Mouse (Mus musculus): ENCODE data around the gene Batf3. TPM values are rescaled to one million over a fixed set of nuclear protein-coding genes. Genes with fewer than 3 reads are reported as not detected.

The Batf3 gene
- total RNA-seq, 2 experiments from 2014 or later, result 0.51 to 2.3 TPM

DNA sequence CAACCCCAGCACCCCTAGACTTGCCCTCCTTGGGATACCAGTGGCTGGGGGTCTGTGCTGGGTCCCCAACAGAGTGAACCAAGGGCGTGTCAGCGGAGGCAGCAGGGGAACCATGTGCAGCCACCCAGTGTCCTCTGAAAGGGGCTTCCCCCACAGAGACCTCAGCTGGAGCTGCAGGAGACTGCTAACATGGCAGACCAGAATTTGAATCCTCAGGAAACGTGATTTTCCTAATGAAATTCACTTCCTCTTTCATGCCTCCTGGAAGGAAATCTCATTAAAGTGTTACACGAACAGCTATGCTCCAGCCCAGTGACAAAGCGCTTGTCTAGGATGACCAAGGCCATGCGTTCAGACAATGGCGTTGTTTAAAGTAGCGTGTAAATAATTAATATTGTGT, 10.7 kb upstream of the Batf3 start:
- no peak for DNase-seq

DNA sequence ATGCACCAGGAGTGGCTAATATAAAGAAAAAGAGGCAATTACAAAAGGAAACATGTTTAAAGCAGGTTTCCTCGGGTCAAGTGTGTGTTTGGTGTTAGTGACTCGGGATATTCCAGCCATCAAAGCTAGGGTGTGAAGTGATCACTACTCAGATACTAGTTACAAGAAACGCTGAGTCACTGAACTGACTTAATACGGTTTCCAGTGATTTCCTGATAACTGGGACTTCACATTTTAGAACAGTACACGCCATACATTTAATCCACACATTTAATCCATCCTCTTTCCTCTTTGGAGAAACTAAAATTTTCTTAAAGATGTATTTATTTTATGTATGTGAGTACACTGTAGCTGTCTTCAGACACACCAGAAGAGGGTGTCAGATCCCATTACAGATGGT, 9.7 kb upstream of the Batf3 start:
- no peak for DNase-seq

DNA sequence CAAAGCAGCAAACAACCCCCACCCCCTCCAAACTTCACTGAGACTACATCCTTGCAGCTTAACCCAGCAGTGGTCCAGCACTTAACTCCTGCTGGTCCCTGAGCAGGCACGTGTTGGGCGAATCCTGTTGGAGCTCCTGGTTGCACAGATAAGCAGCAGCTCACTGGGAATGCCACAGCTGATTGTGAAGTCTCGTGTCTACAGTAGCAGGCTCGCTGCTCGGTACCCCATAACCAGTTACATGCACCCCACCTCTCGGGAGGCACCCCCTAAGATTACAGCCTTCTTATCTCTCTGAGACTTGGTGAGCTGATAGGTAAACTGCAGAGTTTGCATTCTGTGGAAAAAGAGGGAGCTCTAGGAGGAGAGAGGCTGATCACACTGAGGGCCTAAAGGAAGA, 8.3 kb upstream of the Batf3 start:
- DNase-seq, result no peak

DNA sequence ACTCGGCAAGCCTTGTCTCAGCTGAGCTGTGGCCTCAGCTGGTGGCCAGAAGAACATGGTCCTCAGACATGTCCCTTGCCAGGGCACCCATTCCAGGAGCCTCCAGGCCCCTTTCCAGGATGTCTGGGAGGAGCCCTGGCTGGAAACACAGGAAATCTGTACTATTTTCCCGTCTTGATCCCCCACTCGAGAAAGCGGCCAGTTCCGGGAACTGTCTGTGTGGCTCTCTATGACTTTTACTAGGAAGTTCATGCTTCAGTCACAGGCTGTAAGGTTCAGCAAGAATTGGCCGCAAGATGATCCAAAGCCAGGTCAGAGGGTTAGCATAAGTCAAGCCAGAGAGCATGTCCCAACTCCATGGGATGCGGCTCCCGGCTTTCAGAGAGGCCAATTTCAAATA, 5.6 kb upstream of the Batf3 start:
- DNase-seq, result no peak

DNA sequence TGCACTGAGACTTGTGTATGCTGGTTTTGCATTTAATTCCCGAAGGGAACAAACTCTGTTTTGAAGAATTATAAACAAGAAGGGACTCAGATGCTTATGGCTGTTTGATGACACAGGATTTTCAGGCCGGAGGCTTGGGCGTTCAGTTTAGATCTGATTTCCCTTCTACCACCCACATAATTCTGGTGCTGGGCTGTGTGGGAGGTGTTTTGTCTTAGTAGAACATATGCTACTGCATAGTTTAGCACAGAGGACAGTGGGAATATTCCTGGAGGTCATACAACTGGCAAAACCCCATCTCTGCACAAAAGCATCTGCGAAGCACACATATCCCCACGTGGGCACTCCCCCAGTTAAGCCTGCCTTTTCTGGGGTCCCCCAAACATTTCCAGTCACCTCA, 4.1 kb upstream of the Batf3 start:
- no peak for DNase-seq

DNA sequence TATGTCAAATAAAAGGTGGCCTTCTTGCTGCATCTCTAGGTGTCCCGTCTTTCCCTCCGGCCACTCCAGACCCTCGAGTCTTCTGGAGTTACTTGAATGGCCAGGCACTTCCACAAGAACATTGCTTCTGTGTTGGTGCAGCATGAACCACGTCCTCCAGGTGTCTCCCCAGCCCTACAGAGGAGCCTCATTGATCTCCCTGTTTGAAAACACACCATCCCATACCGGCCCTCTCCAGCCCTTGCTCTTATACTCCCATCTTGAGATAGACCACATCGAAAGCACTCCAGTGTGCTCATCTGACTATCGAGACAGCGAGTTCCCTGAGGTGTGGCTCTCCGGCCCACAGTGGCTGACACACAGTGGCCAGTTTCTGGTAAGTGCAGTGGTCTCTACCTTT, 2.6 kb upstream of the Batf3 start:
- no peak for DNase-seq

DNA sequence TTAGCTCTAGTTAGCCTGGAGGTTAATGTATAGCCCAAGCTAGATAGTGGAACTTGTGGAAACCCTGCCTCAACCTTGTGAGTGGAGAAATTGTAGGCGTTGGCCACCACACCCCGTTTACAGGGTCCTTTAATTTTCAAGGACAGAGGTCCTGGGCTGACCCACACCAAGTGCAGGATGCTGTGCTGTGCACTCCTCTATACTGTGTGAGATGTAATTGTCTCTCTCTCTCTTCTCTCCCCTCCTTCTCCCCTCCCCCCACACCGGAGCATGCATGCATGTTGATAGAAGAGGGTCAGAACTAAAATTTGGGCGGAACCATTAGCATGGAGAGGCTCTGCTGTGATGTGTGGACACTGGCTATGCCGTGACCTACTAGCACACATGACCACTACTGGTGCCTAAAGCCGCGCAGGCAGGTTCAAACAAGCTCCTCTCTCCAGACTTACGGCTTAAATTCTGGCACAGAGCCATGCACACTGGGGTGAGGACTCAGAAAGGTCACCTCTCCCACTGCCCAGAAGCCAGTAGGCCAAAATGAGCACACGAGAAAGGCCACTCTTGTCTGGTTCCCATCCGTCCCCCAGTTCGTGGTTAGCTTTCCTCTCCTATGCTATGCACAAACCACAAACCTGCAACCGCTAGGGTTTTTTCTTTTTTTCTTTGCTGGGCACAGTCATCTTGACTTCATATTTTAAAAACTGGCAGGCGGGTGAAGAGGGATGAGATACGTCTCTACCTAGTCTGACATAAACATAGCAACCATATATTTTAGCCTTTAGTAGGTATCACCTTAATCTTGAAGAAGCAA, 571 bp upstream of the Batf3 start:
- DNase-seq, result no peak

DNA sequence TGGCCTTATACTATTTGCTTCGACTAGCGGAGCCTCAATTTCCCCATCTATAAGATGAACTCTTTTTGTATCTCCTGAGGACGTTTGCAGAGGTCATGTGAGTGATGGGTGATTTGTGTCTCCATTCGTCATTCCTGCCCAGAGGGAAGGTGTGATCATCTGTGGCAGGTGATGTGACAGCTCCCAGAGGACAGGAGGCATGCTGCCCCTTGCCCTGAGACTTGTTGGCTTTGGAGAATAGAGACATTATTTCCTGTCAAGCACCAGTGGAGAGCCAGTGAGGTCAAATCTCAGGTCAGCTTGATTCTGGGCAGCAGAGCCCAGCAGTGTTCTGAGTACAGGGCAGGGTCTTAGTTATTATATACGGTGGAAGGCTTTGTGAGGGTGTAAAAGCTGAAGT, 1.5 kb downstream of the Batf3 start:
- DNase-seq, result no peak

DNA sequence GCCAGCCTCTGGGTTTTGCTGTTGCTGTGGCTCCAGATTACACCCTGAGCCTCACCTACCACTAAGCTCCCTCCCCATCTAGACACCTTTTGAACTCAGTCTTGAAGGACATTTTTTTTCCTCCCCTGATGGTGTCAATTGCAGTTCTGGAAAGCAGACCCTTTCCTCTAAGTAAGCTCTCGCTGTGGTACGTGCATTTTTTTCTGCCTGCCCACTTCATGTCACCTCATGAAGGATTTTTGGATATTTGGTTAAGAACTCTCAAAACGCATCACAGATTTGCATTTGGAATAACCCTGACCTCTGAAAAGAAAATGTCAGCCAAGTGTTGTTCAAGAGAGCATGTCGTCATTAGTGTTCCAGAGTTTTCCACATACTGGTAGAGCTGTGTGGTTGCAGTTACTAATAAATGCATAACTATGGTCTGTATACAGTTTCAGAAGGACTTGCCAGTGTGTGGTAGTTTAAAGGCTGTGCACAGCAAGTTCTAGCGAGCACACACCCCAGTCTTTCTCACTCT, 2.2 kb downstream of the Batf3 start:
- no peak for DNase-seq

DNA sequence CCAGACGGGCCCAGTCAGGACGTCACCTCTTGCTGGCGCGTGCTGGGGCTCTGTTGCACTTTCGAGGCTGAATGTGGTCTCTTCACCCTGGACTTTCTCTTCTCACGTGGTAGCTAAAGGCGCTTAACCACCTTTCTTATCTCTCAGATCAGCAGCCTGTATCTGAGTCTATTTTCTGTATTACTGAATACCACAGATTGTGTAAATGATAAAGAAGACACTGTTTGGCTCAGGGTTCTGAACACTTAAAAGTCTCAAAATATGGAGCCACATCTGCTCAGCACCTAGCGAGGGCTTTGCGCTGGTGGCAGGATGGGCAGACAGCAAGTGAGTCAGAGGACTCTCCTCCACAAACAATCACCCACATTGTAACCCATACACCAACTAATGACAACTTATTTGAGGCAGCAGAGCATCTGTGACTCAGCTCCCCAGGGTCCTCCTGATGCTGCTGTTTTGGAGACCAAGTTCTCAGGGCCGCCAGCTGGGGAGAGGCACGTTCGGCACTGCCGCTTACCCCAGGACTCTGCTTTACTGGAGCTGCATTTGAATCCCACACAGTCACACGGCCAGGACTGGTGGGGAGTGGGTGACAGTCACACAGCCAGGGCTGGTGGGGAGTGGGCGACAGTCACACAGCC, 5.2 kb downstream of the Batf3 start:
- DNase-seq, result no peak

DNA sequence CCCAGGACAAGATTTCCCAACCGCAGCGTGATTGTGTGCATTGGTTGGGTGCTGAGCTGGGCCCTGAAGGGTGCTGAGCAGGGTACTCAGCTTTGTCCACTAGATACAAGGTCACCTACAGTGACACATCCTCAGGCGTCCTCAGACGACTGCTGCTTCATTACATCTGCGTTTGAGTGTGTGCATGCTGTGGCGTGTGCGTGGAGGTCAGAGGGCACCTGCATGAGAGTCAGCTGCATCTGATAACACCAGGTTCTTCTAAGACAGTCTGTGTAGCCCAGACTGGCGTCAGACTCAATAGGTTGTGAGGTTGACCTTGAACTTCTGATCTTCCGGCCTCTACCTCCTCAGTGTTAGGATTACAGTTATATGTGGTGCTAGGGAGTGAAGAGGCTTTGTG, 7.6 kb downstream of the Batf3 start:
- DNase-seq, result no peak

DNA sequence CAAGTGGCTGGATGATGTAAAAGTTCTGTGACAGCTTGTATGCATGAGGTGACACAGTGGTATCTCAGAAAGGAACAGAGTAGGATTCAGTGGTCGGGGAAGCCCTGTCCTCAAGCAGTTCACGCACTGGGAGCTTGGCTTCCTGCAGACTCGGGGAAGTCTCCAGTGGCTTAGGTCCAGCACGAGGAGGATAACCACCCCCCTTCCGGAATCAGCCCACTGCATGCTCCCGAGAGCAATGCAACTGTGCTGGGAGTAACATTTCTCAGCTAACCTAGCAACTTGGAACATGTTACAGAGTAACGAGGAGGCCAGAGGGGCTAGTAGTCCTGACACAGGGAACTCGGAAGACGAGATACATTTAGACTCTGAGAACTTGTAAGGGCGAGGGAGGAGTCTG, 9.7 kb downstream of the Batf3 start:
- DNase-seq, result no peak

DNA sequence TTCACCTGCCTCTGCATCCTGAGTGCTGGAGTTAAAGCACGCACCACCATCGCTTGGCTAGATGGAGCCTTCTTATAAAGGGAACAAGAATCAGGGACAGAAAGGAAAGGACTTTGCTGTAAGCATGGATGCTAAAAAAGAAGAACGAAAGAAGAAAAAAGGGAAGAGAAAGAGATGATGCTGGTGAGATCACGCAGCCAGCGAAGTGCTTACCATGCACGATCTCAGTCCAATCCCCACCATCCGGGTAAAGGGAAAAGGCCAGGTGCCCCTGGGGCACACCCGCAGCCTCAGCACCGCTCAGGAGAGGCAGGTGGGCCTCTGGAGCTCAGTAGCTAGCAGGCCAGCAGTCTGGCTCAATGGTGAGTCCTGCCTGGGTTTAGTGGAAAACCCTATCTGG, 12.3 kb downstream of the Batf3 start:
- no peak for DNase-seq

DNA sequence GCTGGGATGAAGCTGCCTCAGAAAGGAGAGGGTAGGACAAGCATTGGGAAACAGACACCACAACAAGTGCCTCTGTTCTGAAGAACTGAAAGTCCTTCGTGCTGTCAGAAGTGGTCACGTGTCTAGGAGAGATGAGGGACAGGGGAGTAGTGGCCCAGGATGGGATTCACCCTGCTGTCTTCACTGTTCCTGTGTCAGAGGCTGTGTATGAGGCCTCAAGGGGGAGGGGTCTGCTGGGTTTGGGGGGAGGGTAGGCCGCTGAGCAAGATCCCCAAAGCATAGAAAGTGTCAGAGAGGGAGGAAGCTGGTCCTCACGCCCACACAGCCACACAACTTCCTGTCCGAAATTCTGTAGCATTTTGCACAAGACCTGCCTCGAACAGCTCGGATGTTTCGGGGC, 13.5 kb downstream of the Batf3 start:
- no peak for DNase-seq

DNA sequence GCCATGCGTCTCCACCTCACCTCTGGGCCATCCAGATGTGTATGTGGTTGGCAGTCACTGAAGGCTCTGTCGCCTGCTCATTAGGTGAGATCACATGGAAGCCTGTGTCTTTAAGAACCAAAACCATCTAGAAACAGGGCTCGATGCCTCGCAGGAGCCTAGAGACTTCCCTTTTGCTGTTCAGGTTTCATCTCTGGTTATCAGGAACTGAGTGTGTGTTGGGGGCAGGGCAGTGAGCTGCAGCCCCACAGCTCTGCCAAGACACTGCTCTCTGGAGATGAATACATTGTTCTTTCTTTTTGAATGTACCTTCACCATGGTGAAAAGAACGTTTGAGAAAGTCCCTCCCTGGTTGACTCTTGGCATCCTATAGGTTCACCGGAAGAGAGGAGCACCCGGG, 17.2 kb downstream of the Batf3 start:
- no peak for DNase-seq

DNA sequence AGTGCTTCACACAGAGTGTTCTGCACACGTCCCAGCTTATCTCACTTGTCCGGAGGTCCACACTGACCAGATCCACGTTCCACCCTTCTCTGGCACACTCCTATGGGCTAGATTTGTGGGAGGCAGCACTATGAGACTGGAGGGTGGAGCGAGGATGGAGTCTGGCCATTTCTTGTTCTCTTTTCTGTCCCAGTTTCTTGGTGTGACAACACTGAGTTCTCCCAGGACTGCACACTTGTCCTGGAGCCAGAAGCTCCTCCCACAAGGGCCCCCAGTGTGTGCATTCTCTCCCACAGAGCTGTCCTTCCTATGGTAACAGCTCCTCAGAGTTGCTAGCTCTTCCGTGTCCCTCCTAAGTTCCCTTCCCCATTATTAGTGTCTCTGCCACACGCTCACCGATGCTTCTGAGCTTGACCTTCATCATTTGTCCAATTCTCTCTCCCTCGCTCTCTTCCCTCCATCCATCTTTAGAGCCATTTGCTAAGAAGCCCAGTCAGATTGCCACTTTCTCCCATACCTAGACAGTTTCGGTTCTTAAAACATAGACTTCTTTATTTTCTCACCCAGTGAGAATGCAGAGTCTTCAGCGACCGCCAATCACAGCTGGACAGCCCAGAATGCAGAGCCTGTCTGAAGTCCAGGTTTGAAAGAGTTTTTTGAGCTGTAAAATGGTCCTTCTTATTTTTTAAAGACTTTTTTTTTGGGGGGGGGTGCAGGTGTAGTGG, 18.0 kb downstream of the Batf3 start:
- no peak for DNase-seq

DNA sequence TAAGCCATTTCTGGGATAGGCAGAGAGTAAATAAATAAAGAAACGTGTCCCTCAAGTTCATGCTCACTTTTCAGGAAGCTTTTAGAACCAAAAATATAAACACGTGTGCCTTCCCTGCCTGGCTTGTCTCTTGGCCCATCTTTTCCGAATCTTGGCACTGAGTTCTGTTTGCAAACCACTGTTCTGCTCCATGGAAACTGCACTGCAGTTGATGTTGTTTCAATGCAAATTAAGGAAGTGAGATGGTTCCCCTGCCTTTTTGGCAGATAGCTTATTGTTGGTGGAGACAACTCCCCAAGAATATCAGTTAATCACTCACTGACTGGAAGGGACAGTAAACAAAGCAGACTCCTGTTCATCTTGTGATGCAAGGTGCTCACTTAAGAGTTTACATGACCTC, 25.1 kb downstream of the Batf3 start:
- no peak for DNase-seq

DNA sequence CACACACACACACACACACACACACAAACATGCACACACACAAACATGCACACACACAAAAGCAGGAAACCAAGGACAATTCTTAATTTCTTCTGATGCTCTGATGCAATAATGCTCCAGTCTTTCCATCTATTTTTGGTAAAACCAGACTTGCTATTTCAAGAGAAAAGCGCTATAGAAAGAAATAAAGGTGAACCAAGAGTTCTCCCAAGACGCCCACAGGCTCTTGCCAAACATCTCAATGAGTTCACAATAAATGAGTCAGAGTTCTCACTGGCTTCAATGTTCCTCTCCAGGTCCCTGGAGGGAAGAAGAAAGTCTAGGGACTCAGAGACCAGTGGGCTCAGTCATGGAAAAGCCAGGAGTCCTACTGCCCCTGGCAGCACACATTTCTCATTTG, 26.0 kb downstream of the Batf3 start:
- no peak for DNase-seq

DNA sequence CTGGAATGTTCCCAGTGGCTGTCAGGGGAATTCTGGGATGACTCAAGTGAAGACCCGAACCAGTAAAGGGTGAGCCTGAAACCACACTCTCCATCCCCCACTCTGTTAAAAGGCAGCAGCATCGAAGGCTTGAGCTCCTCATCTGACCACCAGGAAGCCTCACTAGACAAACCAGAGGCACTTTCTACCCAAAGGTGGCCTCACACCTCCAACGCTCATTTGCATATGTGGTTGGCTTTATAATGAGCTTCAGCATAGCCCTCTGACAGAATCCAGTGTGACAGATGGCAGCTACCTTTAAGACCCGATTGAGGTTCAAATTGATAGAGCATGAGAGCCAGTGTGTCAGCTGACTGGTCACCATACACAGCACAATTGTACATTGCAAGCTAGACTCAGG, 26.6 kb downstream of the Batf3 start:
- no peak for DNase-seq

DNA sequence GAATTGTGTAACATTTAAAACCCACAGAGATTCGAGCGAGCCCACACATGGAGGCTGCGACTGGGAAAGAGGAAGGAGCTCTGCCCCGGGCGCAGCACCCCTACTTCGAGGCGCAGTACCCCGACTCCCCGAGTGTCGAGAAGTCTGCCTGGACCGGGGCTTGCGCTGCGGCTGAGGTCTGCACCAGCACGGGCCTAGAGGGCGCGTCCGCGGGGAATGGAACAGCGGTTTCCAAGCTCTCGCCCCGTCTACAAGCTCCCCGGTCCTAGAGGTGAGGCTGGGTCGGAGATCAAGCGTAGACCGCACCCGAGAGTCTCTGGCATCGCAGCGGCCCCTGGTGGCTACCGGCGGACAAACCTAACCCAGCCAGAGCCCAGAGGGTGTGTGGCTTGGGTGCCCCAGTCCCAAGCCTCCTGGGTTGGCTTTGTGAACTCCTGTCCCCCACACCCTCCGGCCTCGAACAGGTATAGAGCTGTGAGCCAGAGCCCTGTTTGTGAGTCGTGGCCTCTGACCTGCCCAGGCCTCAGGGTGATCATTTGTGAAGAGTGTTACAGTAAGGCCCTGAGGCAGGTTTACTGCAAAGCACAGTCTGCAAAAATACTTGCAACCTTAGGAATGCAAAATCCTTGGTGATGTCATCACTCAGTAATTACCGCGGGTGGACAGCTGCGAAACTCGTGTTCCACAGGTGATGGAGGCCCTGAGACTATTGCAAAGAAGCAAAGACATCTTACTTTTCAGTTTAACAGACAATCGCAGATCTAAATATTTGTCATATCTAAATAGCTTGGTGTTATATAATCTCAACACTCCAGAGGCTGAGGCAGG, 28.4 kb downstream of the Batf3 start:
- DNase-seq, result peak; percentile 34 to 39

DNA sequence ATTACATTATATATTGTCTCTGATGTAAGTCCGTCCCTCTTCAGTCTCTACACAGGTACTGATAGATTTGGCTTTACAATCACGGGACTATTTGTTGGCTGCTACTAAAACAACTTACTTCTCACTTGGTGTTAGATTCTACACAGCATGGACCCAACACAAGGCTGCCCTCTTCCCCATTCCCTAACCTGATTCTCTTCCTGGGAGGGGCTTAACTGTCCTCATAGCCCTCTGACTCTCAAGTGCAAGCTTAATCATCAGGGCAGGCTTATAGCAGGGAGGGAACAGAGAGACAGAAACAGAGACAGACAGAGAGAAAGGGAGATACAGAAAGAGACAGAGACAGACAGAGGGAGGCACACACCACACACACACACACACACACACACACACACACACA, 34.0 kb downstream of the Batf3 start:
- no peak for DNase-seq

DNA sequence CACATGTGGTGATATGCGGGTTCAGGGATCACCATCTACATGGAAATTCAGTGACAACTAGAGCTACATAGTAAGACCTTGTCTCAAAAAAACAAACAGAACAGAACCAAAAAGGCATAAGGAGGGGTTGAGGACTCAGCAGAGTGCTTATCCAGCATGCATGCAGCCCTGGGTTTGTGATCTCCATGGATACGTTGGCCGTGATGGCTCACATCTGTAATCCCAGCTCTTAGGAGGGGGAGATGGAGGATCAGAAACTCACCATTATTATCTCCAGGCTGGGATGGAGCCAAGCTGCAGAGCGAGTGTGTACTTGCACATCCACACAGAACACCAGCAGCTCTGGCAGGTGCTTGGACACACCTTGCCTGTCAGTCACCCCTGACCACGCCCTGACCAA, 34.6 kb downstream of the Batf3 start:
- DNase-seq, result no peak

DNA sequence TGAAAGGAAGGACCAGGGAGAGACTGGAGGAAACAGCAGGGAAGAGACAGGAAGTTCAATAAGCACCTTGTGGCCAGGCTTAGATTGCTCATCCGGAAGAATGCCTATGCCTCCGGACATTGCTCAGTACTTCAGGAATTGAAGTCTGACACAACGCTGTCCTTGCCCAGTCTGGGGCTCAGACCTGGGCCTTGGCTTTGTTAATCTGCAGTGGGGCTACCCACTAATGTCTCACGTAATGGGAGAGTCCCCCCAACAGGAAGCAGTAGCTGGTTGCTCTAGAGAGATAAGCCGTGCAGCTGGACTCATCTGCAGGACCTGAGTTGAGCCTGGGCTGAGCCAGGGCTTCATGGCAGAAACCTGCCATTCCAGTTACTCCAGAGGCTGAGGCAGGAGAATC, 35.3 kb downstream of the Batf3 start:
- no peak for DNase-seq
